Mouse (Mus musculus) stomach, embryonic 15.5 days (tissue): Measurements from ENCODE around the gene Clec2e. TPM values are rescaled to one million over a fixed set of nuclear protein-coding genes. Genes with fewer than 3 reads are reported as not detected.
"Not testable (repeated sequence)": the region's sequence is repeated elsewhere in the genome, so short reads cannot be mapped to it uniquely, and the experiment has no call there.

Source experiments
- ATAC-seq: fragments of 200-750 bp; cut with Nextera tagmentation; 2 replicates; pipeline ENCODE4 v1.8.0; 2017; ENCODE audit warnings: low read depth, moderate number of reproducible peaks, moderate TSS enrichment; ENCODE audit not compliant: insufficient read depth, low FRiP score
- H3K27ac ChIP-seq: fragments of 300-500 bp; sonication (generic); 2 replicates; pipeline ENCODE4 v1.5.1; 2015; ENCODE audit warnings: mild to moderate bottlenecking, inconsistent platforms
- H3K27me3 ChIP-seq: fragments of 300-500 bp; sonication (generic); replicated peaks from 2 replicates; pipeline ENCODE4 v1.6.1; 2015; ENCODE audit warnings: inconsistent platforms
- H3K36me3 ChIP-seq: fragments of 300-500 bp; sonication (generic); 2 replicates; pipeline ENCODE4 v1.6.1; 2015; ENCODE audit warnings: inconsistent platforms
- H3K4me1 ChIP-seq: fragments of 300-500 bp; sonication (generic); 2 replicates; pipeline ENCODE4 v1.6.1; 2015; ENCODE audit warnings: inconsistent platforms
- H3K4me2 ChIP-seq: fragments of 300-500 bp; sonication (generic); 2 replicates; pipeline ENCODE4 v1.6.1; 2015; ENCODE audit warnings: mild to moderate bottlenecking, inconsistent platforms
- H3K4me3 ChIP-seq: fragments of 300-500 bp; sonication (generic); replicated peaks from 2 replicates; pipeline ENCODE4 v1.5.1; 2015; ENCODE audit warnings: inconsistent platforms
- H3K9ac ChIP-seq: fragments of 300-500 bp; sonication (generic); 2 replicates; pipeline ENCODE4 v1.6.1; 2015; ENCODE audit warnings: inconsistent platforms
- H3K9me3 ChIP-seq: fragments of 300-500 bp; sonication (generic); 2 replicates; pipeline ENCODE4 v1.6.1; 2016; ENCODE audit warnings: inconsistent platforms
- WGBS: fragments of 180-500 bp; shearing (Covaris S2); methylation state at CpG from one replicate; pipeline ENCODE4 v1.1.7; 2015; 5-methylcytosine and 5-hydroxymethylcytosine counted together
- polyA plus RNA-seq: library from polyadenylated mRNA; unstranded; fragments of >200 nt; fragmentation: Nextera tagmentation; extraction: Ambion mirVana; gene quantifications from 2 replicates; pipeline ENCODE4 v1.2.1, GENCODE M21; 2015

Clec2e gene
- polyA plus RNA-seq, 1 experiment from 2014 or later, result 2.3 TPM

GRCm38 (mm10) chr6:129101604-129102003, 891 bp upstream of the Clec2e start:
- Histone ChIP-seq H3K4me1 (no peaks in the 10 kb centered on the region), H3K27me3 (no peaks in the 10 kb centered on the region), H3K36me3 (no peaks in the 10 kb centered on the region), H3K9ac (no peak overlapping the region), H3K9me3 (no peaks in the 10 kb centered on the region), H3K4me2 (no peak overlapping the region), H3K27ac (no peak overlapping the region), H3K4me3 (no peak overlapping the region)
- no peak for ATAC-seq
- whole genome bisulfite sequencing, result 79% methylated on average over 1 of the region's 1 CpGs

DNA sequence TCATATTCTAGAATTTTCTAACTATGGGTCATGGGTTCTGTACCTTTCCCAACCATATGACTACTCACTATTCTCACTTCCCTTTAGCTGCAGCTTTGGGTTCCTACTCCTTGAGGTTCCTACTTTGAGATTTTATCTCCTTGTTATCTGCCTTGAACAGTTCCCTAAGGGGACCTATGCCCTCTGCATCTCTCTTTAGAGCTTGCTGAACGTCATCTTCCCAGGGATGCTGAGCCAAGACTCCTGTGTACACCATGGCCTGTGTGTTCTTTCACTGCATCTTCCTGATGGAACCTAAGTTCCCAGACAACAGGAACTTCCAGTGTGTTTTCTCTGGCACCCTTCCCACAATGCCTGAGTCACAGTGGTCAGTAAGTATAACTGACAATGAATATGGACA, 2.8 kb downstream of the Clec2e start:
- no peaks in the 10 kb centered on the region for H3K4me1 ChIP-seq
- no peaks in the 10 kb centered on the region for H3K9me3 ChIP-seq
- H3K36me3 ChIP-seq, result no peaks in the 10 kb centered on the region
- no peak overlapping the region for H3K27ac ChIP-seq
- H3K27me3 ChIP-seq, result no peaks in the 10 kb centered on the region
- ATAC-seq, result no peak
- no peak overlapping the region for H3K9ac ChIP-seq
- no peak overlapping the region for H3K4me3 ChIP-seq
- 42% methylated on average over 1 of the region's 1 CpGs for WGBS
- H3K4me2 ChIP-seq, result no peak overlapping the region

DNA sequence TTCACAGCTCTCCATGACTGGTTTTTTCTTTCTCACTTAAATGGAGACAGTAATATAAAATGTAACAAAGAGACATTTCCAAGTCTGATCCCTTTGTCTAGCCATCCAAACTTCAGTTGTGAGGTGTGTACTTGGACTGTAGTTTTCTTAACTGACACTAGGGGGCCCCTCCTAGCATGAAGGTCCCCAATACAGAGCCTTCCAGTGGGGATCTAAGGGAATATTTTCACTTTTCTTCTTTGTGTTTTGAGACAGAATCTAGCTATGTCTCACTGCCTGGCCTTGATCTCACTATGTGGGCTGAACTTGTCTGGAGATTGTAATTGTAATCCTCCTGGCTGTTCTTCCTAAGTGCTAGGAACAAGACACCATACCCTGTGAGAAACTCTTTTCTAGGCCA, 5.5 kb downstream of the Clec2e start:
- no peak overlapping the region for H3K4me2 ChIP-seq
- no peaks in the 10 kb centered on the region for H3K27me3 ChIP-seq
- H3K4me3 ChIP-seq, result no peak overlapping the region
- no peak overlapping the region for H3K27ac ChIP-seq
- no peaks in the 10 kb centered on the region for H3K4me1 ChIP-seq
- H3K36me3 ChIP-seq, result no peaks in the 10 kb centered on the region
- H3K9me3 ChIP-seq, result no peaks in the 10 kb centered on the region
- H3K9ac ChIP-seq, result no peak overlapping the region
- no peak; the same call in 1 of the 2 replicates for ATAC-seq

- not testable (repeated sequence) for H3K9me3 ChIP-seq, H3K4me2 ChIP-seq, ATAC-seq, H3K4me1 ChIP-seq, H3K27me3 ChIP-seq, H3K27ac ChIP-seq, H3K9ac ChIP-seq, H3K36me3 ChIP-seq, H3K4me3 ChIP-seq
- WGBS, result 95% methylated on average over 8 of the region's 8 CpGs
These were observed 12.1 kb downstream of the Clec2e start for GRCm38 (mm10) chr6:129088596-129088995.

GRCm38 (mm10) chr6:129088161-129088560, 12.6 kb downstream of the Clec2e start:
- Histone ChIP-seq H3K27me3 (no peaks in the 10 kb centered on the region), H3K9ac (no peak overlapping the region), H3K9me3 (no peaks in the 10 kb centered on the region), H3K4me1 (no peaks in the 10 kb centered on the region), H3K27ac (no peak overlapping the region), H3K36me3 (no peaks in the 10 kb centered on the region), H3K4me2 (no peak overlapping the region), H3K4me3 (no peak overlapping the region)
- no peak for ATAC-seq
- WGBS, result 71% methylated on average over 1 of the region's 1 CpGs

GRCm38 (mm10) chr6:129086031-129086430, 14.7 kb downstream of the Clec2e start:
- not testable (repeated sequence) for H3K4me3 ChIP-seq, H3K4me2 ChIP-seq, H3K27me3 ChIP-seq, ATAC-seq, H3K9me3 ChIP-seq, H3K27ac ChIP-seq, H3K4me1 ChIP-seq, H3K36me3 ChIP-seq, H3K9ac ChIP-seq
- WGBS, result 71% methylated on average over 2 of the region's 2 CpGs

DNA sequence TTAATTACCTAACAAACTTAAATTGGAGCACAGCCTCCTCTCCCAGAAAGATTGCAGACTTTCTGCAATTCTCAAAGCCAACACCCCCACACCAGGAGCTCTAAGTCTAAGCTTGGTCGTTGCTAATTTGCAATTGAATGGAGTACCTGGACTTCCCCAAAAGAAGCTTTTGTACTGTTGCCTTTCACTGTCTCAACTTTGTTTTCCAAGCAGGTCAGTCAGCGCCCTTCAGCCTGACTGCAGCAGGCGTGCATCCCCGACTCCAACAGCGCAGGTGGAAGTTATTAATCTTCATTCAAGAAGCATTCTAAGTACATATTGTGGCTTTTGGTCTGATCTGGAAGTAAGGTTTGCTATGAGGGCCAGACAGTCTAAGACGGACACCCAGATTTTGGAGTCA, 15.6 kb downstream of the Clec2e start:
- Histone ChIP-seq H3K4me2 (no peak overlapping the region), H3K27ac (no peak overlapping the region), H3K36me3 (no peaks in the 10 kb centered on the region), H3K9ac (no peak overlapping the region), H3K9me3 (no peaks in the 10 kb centered on the region), H3K27me3 (no peaks in the 10 kb centered on the region), H3K4me3 (no peak overlapping the region), H3K4me1 (no peaks in the 10 kb centered on the region)
- 81% methylated on average over 6 of the region's 6 CpGs for WGBS
- no peak for ATAC-seq

DNA sequence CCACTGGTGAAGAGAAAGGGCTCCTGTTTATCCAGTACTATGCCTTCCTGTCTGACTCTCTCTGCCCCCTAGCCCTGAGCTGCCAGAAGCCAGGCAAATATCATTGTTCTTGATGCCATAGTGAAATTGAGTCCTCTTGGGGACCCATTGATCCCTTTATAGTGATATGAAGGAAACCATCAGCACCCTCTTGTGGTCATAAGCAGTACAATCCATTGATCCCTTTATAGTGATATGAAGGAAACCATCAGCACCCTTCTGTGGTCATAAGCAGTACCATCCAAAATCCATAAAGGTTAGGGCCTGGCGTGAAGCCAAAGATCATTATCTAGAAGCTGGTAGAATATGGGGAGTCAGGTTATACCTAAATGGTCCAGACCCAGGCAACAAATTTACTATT, 33.7 kb downstream of the Clec2e start:
- peak; percentile 70; the same call in 1 of the 2 replicates for ATAC-seq
- WGBS, result 49% methylated on average over 1 of the region's 1 CpGs
- Histone ChIP-seq H3K4me1 (no peaks in the 10 kb centered on the region), H3K36me3 (no peaks in the 10 kb centered on the region), H3K9ac (no peak overlapping the region), H3K4me3 (no peak overlapping the region), H3K27ac (no peak overlapping the region), H3K9me3 (no peaks in the 10 kb centered on the region), H3K27me3 (no peaks in the 10 kb centered on the region), H3K4me2 (no peak overlapping the region)

GRCm38 (mm10) chr6:129066530-129066929, 34.2 kb downstream of the Clec2e start:
- no peak for ATAC-seq
- no peak overlapping the region for H3K4me2 ChIP-seq
- no peak overlapping the region for H3K27ac ChIP-seq
- no peaks in the 10 kb centered on the region for H3K36me3 ChIP-seq
- H3K9me3 ChIP-seq, result no peaks in the 10 kb centered on the region
- H3K27me3 ChIP-seq, result no peaks in the 10 kb centered on the region
- H3K9ac ChIP-seq, result no peak overlapping the region
- H3K4me3 ChIP-seq, result no peak overlapping the region
- H3K4me1 ChIP-seq, result no peaks in the 10 kb centered on the region

- 86% methylated on average over 3 of the region's 3 CpGs for WGBS
- H3K4me1 ChIP-seq, result no peaks in the 10 kb centered on the region
- no peak overlapping the region for H3K4me3 ChIP-seq
- ATAC-seq, result no peak
- no peak overlapping the region for H3K9ac ChIP-seq
- no peaks in the 10 kb centered on the region for H3K36me3 ChIP-seq
- no peaks in the 10 kb centered on the region for H3K9me3 ChIP-seq
- H3K27me3 ChIP-seq, result no peaks in the 10 kb centered on the region
- no peak overlapping the region for H3K4me2 ChIP-seq
- H3K27ac ChIP-seq, result no peak overlapping the region
These were observed 34.9 kb downstream of the Clec2e start for GRCm38 (mm10) chr6:129065857-129066256.

- H3K4me1 ChIP-seq, result no peaks in the 10 kb centered on the region
- no peak overlapping the region for H3K4me2 ChIP-seq
- H3K27me3 ChIP-seq, result no peaks in the 10 kb centered on the region
- H3K9me3 ChIP-seq, result no peaks in the 10 kb centered on the region
- H3K4me3 ChIP-seq, result no peak overlapping the region
- no peak overlapping the region for H3K9ac ChIP-seq
- no peaks in the 10 kb centered on the region for H3K36me3 ChIP-seq
- no peak for ATAC-seq
- 70% methylated on average over 3 of the region's 3 CpGs for WGBS
- H3K27ac ChIP-seq, result no peak overlapping the region
These were observed 35.3 kb downstream of the Clec2e start for GRCm38 (mm10) chr6:129065407-129065806.

GRCm38 (mm10) chr6:129058013-129058412, 42.7 kb downstream of the Clec2e start:
- Histone ChIP-seq H3K27me3 (no peaks in the 10 kb centered on the region), H3K4me1 (no peaks in the 10 kb centered on the region), H3K4me3 (no peak overlapping the region), H3K36me3 (no peaks in the 10 kb centered on the region), H3K9me3 (no peaks in the 10 kb centered on the region), H3K27ac (no peak overlapping the region), H3K4me2 (no peak overlapping the region), H3K9ac (no peak overlapping the region)
- ATAC-seq, result no peak

DNA sequence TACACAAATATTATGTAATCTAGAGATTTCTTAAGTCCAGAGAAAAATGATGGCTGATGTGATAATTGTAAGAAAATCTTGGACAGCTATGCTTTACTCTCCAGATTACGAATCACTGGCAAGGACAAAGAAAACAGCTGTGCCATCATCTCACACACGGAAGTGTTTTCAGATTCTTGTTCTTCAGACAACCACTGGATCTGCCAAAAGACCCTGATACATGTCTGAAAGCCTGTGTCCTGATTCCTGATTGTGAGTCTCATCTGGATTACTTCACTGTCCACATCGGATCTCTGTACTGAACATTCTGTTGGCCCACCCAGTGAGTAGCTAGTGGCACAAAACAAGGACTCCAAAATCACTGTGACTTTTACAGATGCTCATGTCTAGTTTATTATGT, 44.5 kb downstream of the Clec2e start:
- Histone ChIP-seq H3K9ac (no peak overlapping the region), H3K36me3 (no peaks in the 10 kb centered on the region), H3K9me3 (no peaks in the 10 kb centered on the region), H3K27ac (no peak overlapping the region), H3K4me1 (no peaks in the 10 kb centered on the region), H3K4me2 (no peak overlapping the region), H3K27me3 (no peaks in the 10 kb centered on the region), H3K4me3 (no peak overlapping the region)
- WGBS, result 66% methylated on average over 3 of the region's 3 CpGs
- ATAC-seq, result no peak
